Mouse (Mus musculus) forebrain, embryonic 11.5 days (tissue): Measurements from ENCODE around the gene Zfp697. TPM values are rescaled to one million over a fixed set of nuclear protein-coding genes. Genes with fewer than 3 reads are reported as not detected.
"Not testable (repeated sequence)": the region's sequence is repeated elsewhere in the genome, so short reads cannot be mapped to it uniquely, and the experiment has no call there.

Source experiments
- ATAC-seq: fragments of 200-750 bp; cut with Nextera tagmentation; replicated peaks from 2 replicates; pipeline ENCODE4 v1.8.0; 2017; ENCODE audit warnings: moderate TSS enrichment; ENCODE audit not compliant: low FRiP score
- DNase-seq: peaks from one replicate; pipeline ENCODE4 v3.0.0-alpha.2; 2017; ENCODE audit warnings: low spot score
- H3K27ac ChIP-seq: fragments of 300-500 bp; sonication (generic); 2 replicates; pipeline ENCODE4 v1.5.1; 2014; ENCODE audit warnings: low read depth, low read length
- H3K27me3 ChIP-seq: fragments of 300-500 bp; sonication (generic); 2 replicates; pipeline ENCODE4 v1.6.1; 2014; ENCODE audit warnings: mild to moderate bottlenecking, low read length, mixed read lengths; ENCODE audit not compliant: control insufficient read depth, insufficient read depth
- H3K36me3 ChIP-seq: fragments of 300-500 bp; sonication (generic); 2 replicates; pipeline ENCODE4 v1.6.1; 2014; ENCODE audit warnings: mild to moderate bottlenecking, low read length, moderate library complexity, mixed read lengths; ENCODE audit not compliant: control insufficient read depth, insufficient read depth
- H3K4me1 ChIP-seq: fragments of 300-500 bp; sonication (generic); replicated peaks from 2 replicates; pipeline ENCODE4 v1.6.1; 2014; ENCODE audit warnings: low read length, mixed read lengths; ENCODE audit not compliant: control insufficient read depth, insufficient read depth
- H3K4me2 ChIP-seq: fragments of 300-500 bp; sonication (generic); 2 replicates; pipeline ENCODE4 v1.6.1; 2014; ENCODE audit warnings: low read depth, mild to moderate bottlenecking, low read length, moderate library complexity, mixed read lengths; ENCODE audit not compliant: severe bottlenecking
- H3K4me3 ChIP-seq: fragments of 300-500 bp; sonication (generic); 2 replicates; pipeline ENCODE4 v1.5.1; 2014; ENCODE audit warnings: low read depth, low read length
- H3K9ac ChIP-seq: fragments of 300-500 bp; sonication (generic); 2 replicates; pipeline ENCODE4 v1.6.1; 2014; ENCODE audit warnings: low read length
- H3K9me3 ChIP-seq: fragments of 300-500 bp; sonication (generic); 2 replicates; pipeline ENCODE4 v1.6.1; 2016; ENCODE audit warnings: low read length, mixed read lengths; ENCODE audit not compliant: control insufficient read depth
- WGBS: fragments of 180-500 bp; shearing (Covaris S2); extraction: QIAGEN DNeasy Blood & Tissue Kit; methylation state at CpG from one replicate; pipeline ENCODE4 v1.1.7; 2014; 5-methylcytosine and 5-hydroxymethylcytosine counted together
- polyA plus RNA-seq: library from polyadenylated mRNA; unstranded; fragments of >200 nt; fragmentation: Nextera tagmentation; extraction: Ambion mirVana; gene quantifications from 2 replicates; pipeline ENCODE4 v1.2.1, GENCODE M21; 2014

The Zfp697 gene
- polyA plus RNA-seq, 1 experiment from 2014 or later, result 8.9 TPM

- not testable (repeated sequence) for H3K27me3 ChIP-seq, H3K9me3 ChIP-seq, H3K4me1 ChIP-seq, H3K9ac ChIP-seq, H3K27ac ChIP-seq, H3K4me3 ChIP-seq, H3K4me2 ChIP-seq, ATAC-seq, DNase-seq, H3K36me3 ChIP-seq
- 70% methylated on average over 5 of the region's 5 CpGs for WGBS
These were observed 25.1 kb downstream of the Zfp697 start for GRCm38 (mm10) chr3:98407261-98407780.

DNA sequence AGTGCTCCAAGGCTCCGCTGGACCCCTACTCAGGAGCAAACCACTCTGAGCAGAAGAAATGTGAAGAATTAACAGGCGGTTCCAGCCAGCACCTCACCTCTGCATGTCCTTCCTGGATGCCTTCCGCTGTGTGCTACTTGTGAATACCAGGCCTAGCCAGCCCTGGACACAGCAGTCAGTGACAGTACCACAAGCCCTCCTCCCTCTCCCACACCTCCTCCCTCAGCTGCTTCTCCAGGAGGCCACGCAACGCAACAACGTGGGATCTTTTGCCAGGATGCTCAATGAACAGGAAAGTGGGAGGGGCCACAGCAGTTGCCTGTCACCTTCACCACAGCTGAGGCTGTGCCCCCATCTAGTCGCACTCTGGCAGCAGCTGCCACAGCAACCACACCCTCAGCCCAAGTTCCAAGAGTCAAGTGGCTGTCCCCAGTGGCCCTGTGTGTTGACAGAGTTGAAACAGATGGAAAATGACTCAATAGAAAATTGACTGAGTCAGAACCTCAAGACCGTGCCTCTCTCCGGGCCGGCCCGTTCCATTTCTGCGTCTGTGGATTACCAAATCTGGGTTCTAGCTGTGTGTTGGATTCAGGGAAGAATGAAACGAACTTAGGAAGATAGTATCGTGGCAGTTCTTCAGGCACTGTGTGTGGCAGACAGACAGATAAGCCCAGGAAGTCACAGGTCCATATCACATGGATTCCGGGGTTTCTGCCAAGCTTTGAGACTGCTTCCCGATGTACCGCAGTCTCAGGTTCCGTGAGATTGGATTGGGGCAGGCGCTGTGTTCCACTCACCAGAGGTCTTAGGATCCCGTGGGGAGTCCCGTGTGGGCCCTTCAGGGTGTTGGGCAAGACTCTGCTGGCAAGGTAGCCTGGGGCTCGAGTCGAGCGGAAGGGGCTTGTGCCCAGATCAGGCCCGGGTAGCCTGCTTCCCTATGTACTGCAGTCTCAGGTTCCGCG is 28.6 kb downstream of the Zfp697 start:
- 94% methylated on average over 16 of the region's 27 CpGs for WGBS

GRCm38 (mm10) chr3:98413733-98414132 is 31.5 kb downstream of the Zfp697 start:
- ATAC-seq (no peak), DNase-seq (no peak)
- no peaks in the 10 kb centered on the region for H3K27me3 ChIP-seq
- 89% methylated on average over 2 of the region's 2 CpGs for WGBS
- no peak overlapping the region for H3K9ac ChIP-seq
- no peak overlapping the region for H3K4me3 ChIP-seq
- no peaks in the 10 kb centered on the region for H3K9me3 ChIP-seq
- H3K27ac ChIP-seq, result no peak overlapping the region
- no peak overlapping the region for H3K4me2 ChIP-seq
- H3K36me3 ChIP-seq, result no peaks in the 10 kb centered on the region
- no peaks in the 10 kb centered on the region for H3K4me1 ChIP-seq

More for the DNA sequence above, 28.6 kb downstream of the Zfp697 start:
- DNase-seq, H3K9ac ChIP-seq, H3K4me3 ChIP-seq, H3K4me2 ChIP-seq, H3K4me1 ChIP-seq, ATAC-seq, H3K9me3 ChIP-seq, H3K36me3 ChIP-seq, H3K27me3 ChIP-seq, H3K27ac ChIP-seq: not testable (repeated sequence)

DNA sequence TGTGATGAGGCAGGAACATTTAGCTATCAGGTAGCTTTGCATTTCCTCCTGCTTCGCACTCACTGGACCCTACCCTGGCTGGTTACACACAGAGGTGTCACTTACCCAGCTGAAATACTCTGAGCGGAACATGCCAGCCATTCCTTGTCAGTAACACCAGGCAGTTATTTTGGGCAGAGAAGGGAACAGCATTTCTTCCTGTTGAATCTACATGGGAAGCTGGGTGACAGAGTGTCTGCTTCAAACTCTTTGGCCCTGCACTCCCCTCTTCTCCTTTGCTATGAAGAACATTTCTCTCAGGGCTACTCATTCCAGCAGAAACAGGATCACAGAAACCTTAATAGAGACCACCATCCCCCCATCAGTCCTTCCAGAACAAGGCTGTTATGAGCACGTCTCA is 32.0 kb downstream of the Zfp697 start:
- Histone ChIP-seq H3K9ac (no peak overlapping the region), H3K4me1 (no peaks in the 10 kb centered on the region), H3K9me3 (no peaks in the 10 kb centered on the region), H3K4me2 (no peak overlapping the region), H3K36me3 (no peaks in the 10 kb centered on the region), H3K27me3 (no peaks in the 10 kb centered on the region), H3K4me3 (no peak overlapping the region), H3K27ac (no peak overlapping the region)
- ATAC-seq (no peak), DNase-seq (no peak)
- 81% methylated on average over 3 of the region's 3 CpGs for WGBS

DNA sequence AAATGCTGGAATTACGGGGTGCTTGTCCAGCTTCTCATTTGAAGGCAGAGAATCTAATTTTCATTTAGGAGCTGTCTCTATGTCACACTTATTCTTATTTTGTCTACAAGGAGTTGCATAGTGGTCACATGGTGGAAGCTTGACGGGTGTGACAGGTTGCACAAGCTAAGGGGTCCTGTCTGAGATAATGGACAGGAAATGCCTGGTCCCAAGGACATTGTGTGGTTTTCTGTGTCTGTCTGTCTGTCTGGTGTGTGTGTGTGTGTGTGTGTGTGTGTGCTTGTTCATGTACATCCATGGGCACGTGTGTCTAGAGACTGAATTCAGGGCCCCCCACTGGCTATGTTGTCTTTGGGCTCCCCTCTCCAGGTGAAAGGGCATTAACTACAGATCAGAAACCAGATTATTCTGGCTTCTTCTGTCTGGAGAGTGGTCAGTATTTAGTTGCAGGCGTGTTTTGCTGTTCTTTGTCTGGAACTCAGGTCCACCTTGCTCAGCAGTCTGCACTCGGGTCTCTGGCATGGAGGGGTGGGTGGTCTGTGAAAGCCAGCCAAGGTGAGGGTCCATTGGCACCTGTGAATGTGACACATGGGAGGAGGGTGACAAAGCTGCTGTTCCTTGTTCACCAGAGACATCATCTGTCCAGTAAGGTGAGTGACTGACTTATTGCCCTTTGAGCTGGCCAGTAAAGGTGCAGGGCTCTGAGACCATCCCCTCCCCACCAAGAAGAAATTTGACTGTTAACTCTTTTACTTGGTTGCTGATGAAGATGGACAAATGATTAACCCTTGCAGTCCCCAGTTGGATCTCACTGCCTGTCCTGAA is 34.4 kb downstream of the Zfp697 start:
- H3K4me2 ChIP-seq, result no peak overlapping the region
- DNase-seq, result no peak
- H3K9ac ChIP-seq, result no peak overlapping the region
- H3K4me3 ChIP-seq, result no peak overlapping the region
- H3K27ac ChIP-seq, result no peak overlapping the region
- no peaks in the 10 kb centered on the region for H3K27me3 ChIP-seq
- ATAC-seq, result no peak
- WGBS, result 75% methylated on average over 5 of the region's 5 CpGs
- no peaks in the 10 kb centered on the region for H3K4me1 ChIP-seq
- no peaks in the 10 kb centered on the region for H3K36me3 ChIP-seq
- no peaks in the 10 kb centered on the region for H3K9me3 ChIP-seq

DNA sequence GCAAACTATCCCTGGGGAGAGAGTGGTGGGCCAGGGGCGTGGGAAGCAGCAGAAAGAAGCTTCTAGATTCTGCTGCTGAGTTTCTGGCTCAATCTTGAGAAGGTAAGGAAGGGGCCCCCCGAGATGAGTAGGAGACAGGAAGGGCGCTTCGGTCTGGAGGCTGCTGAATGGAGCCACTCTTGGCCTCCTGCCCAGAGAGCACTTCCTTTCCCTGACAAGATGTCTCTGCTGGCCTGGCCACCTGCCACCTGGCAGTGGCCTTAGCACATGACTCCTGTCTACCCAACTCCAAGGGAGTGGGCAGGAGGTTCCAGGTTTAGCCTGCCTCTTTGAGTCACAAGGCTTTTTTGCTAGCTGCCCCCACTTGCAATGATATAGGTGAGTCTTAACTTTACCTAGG is 35.1 kb downstream of the Zfp697 start:
- ATAC-seq (no peak), DNase-seq (no peak)
- Histone ChIP-seq H3K4me3 (no peak overlapping the region), H3K27ac (no peak overlapping the region), H3K36me3 (no peaks in the 10 kb centered on the region), H3K4me2 (no peak overlapping the region), H3K27me3 (no peaks in the 10 kb centered on the region), H3K4me1 (no peaks in the 10 kb centered on the region), H3K9ac (no peak overlapping the region), H3K9me3 (no peaks in the 10 kb centered on the region)
- 84% methylated on average over 4 of the region's 4 CpGs for WGBS

DNA sequence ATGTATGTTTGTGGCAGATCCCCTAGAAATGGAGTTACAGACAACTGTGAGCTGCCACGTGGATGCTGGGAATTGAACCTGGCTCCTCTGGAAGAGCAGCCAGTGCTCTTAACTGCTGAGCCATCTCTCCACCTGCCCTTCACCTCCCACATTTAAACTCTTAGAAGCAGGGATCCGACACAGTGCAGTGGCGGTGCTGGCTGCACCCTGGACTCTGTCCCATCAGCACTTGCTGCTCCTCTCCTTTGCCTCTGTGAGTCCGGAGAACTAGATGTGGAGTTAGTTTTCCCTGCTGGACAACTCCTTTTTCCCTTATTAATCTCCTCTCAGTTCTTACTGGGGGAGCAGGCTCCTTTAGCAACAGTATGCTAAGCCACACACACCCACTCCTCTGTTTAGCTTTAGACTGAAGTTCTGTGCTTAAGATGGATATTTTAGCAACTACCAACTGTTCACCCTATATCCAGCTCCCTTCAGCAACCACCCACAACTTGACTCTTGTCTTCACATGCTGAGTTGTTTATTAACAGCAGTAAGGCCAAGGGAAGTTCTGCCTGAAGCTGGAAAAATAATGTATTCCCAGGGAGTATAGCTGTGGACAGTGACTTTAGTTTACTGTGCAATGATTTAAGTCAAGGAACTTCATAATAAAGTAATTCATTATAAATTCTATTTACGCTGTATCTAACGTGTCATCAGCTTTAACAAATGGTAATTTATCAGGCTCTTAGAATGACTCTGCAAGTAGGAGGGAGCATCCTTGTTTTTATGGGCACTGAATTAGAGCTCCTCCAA is 36.9 kb downstream of the Zfp697 start:
- H3K36me3 ChIP-seq, result no peaks in the 10 kb centered on the region
- H3K27me3 ChIP-seq, result no peaks in the 10 kb centered on the region
- H3K4me2 ChIP-seq, result no peak overlapping the region
- no peaks in the 10 kb centered on the region for H3K9me3 ChIP-seq
- no peak for ATAC-seq
- DNase-seq, result no peak
- no peak overlapping the region for H3K27ac ChIP-seq
- H3K4me1 ChIP-seq, result no peaks in the 10 kb centered on the region
- H3K9ac ChIP-seq, result no peak overlapping the region
- 76% methylated on average over 6 of the region's 6 CpGs for WGBS
- H3K4me3 ChIP-seq, result no peak overlapping the region

DNA sequence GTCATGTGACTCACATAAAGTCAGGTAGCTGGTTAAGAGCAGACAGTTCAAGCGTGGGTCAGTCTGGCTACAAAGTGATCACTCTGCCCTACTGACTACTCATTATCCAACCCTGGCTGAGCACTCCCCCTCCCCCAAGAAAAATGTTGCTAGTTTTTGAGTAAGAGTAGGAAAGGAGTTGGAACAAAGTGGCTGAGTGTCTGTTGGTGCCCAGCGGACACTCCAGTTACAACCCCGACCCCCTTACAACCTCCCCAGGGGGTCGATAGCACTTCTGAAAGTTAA is 37.5 kb downstream of the Zfp697 start:
- Histone ChIP-seq H3K4me3 (no peak overlapping the region), H3K27me3 (no peaks in the 10 kb centered on the region), H3K9me3 (no peaks in the 10 kb centered on the region), H3K4me2 (no peak overlapping the region), H3K27ac (no peak overlapping the region), H3K36me3 (no peaks in the 10 kb centered on the region), H3K9ac (no peak overlapping the region), H3K4me1 (no peaks in the 10 kb centered on the region)
- ATAC-seq (no peak), DNase-seq (no peak)
- WGBS, result 67% methylated on average over 4 of the region's 4 CpGs
